8 mouse cellular contexts compared by ENCODE assay signal in the genomic region with DNA sequence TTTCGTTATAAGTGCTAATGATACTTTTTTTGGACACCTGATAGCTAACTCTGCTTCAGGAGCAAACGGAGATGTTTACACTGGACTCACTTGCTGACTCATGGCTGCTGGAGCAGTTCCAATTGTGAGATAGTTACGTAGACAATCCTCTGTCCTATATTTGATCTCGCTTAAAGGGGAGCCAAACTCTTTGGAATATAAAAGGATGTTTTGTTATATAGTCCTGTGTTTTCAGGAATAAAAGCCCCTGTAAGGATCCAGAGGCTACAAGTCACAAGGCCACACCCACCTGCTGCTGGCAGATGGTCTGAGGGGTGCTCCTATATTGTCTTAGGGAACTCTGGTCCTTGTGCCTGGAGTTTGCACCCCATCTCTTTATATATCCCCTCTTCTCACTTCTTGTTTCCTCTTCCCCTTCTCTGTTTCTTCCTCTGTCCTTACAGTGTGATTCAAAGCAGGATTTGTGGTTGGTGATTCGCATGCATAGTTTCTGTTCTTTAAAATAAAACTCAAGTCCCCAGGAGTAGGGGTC.
DNase-seq lines count a peak whose midpoint lies in the region; ATAC-seq and TF ChIP-seq lines count a peak whose summit lies in the region.

No protein-coding gene starts in this region.

- no peak overlapping the region for H3K9ac ChIP-seq in heart, postnatal 0 days (replicated peaks; ENCODE audit: low read depth, low read length)
- H3K9ac ChIP-seq in forebrain, embryonic 12.5 days: no peak overlapping the region

- TF ChIP-seq CTCF in layer of hippocampus, adult 2 months (conservative IDR thresholded peaks at IDR 0.05): no peak
- no peak for TF ChIP-seq CTCF in heart, postnatal 0 days (IDR thresholded peaks at IDR 0.05; ENCODE audit: low read depth)

- no peaks in the 10 kb centered on the region for H3K36me3 ChIP-seq in heart, postnatal 0 days (replicated peaks; ENCODE audit: control insufficient read depth, insufficient read depth, low read length)
- no peaks in the 10 kb centered on the region for H3K36me3 ChIP-seq in forebrain, embryonic 12.5 days (replicated peaks)

- peak overlapping the region; percentile 13 for H3K4me2 ChIP-seq in heart, postnatal 0 days (ENCODE audit: low read depth, low read length)
- H3K4me2 ChIP-seq in forebrain, embryonic 12.5 days: no peak overlapping the region

- H3K27ac ChIP-seq in layer of hippocampus, adult 2 months: peak overlapping the region; percentile 73
- peak overlapping the region; percentile 46; the same call in 1 of the 2 replicates for H3K27ac ChIP-seq in heart, postnatal 0 days (ENCODE audit: low read depth)
- no peak overlapping the region for H3K27ac ChIP-seq in forebrain, embryonic 12.5 days

- H3K27me3 ChIP-seq in heart, postnatal 0 days (ENCODE audit: control insufficient read depth, insufficient read depth, low read length): no peaks in the 10 kb centered on the region
- peaks cover 8% of the 10 kb centered on the region for H3K27me3 ChIP-seq in forebrain, embryonic 12.5 days

- DNase-seq in layer of hippocampus, adult 2 months (ENCODE audit: low spot score in 2 of 2): no peak
- no peak for DNase-seq in layer of hippocampus, adult 11-12 months (ENCODE audit: low spot score)
- peak; percentile 87 for DNase-seq in MN1 (ENCODE audit: low spot score)
- DNase-seq in cerebellum, adult 9-10 months: peak; percentile 80
- DNase-seq in heart, postnatal 0 days (ENCODE audit: low spot score): peak; percentile 56
- DNase-seq in lung, postnatal 10 days: peak; percentile 49
- DNase-seq in testis, postnatal 14 days (ENCODE audit: low spot score): no peak

- peaks cover 43% of the 10 kb centered on the region for H3K4me1 ChIP-seq in heart, postnatal 0 days (ENCODE audit: control insufficient read depth, insufficient read depth)
- H3K4me1 ChIP-seq in forebrain, embryonic 12.5 days: peaks cover 16% of the 10 kb centered on the region

- TF ChIP-seq EP300 in heart, postnatal 0 days (IDR thresholded peaks at IDR 0.05; ENCODE audit: low read depth): no peak

- H3K9me3 ChIP-seq in heart, postnatal 0 days (replicated peaks; ENCODE audit: control insufficient read depth, low read length): no peaks in the 10 kb centered on the region
- no peaks in the 10 kb centered on the region for H3K9me3 ChIP-seq in forebrain, embryonic 12.5 days

- no peak overlapping the region for H3K4me3 ChIP-seq in layer of hippocampus, adult 2 months
- no peak overlapping the region for H3K4me3 ChIP-seq in heart, postnatal 0 days (ENCODE audit: low read depth, low read length)
- H3K4me3 ChIP-seq in forebrain, embryonic 12.5 days (replicated peaks): no peak overlapping the region

- WGBS in heart, postnatal 0 days: 23% methylated on average over 5 of the region's 5 CpGs
- 63% methylated on average over 5 of the region's 5 CpGs for WGBS in forebrain, embryonic 12.5 days

- ATAC-seq in heart, postnatal 0 days (ENCODE audit: insufficient read depth, low read depth): no peak; the same call in 1 of the 2 replicates
- ATAC-seq in forebrain, embryonic 12.5 days (ENCODE audit: low FRiP score): no peak

Comparison
In these comparisons a context has a peak if more than half of its experiments do, and no peak if none do; other contexts are left out.
1. DNase-seq: peak in MN1 (single experiment), cerebellum, adult 9-10 months (single experiment), heart, postnatal 0 days (single experiment) and lung, postnatal 10 days (single experiment); none in layer of hippocampus, adult 2 months (0 of 2), layer of hippocampus, adult 11-12 months (single experiment) and testis, postnatal 14 days (single experiment).